Mouse (Mus musculus) left cerebral cortex, adult 2 months (tissue): ENCODE data around the gene Eya3. TPM values are rescaled to one million over a fixed set of nuclear protein-coding genes. Genes with fewer than 3 reads are reported as not detected.
"Not testable (repeated sequence)": the region's sequence is repeated elsewhere in the genome, so short reads cannot be mapped to it uniquely, and the experiment has no call there.

Experiments
- DNase-seq, 2 experiments: peaks; one replicate each; pipeline ENCODE4 v3.0.0; 2021 to 2022; ENCODE audit warnings: low spot score in 2 of 2, mixed read lengths in 1 of 2; ENCODE audit errors: extremely low spot score in 1 of 2
- H3K27ac ChIP-seq: fragments of 200-600 bp; 2 replicates; pipeline ENCODE4 v1.8.1; 2022
- H3K4me3 ChIP-seq: fragments of 200-600 bp; 2 replicates; pipeline ENCODE4 v1.8.1; 2022
- CTCF ChIP-seq: fragments of 200-600 bp; IDR thresholded peaks from 2 replicates; pipeline ENCODE4 v1.8.1; 2022; ENCODE audit warnings: antibody characterized with exemption, mild to moderate bottlenecking, moderate library complexity
- intact Hi-C: fragments of 180-260 bp; cut with DNase I; formaldehyde crosslinking; loops from one replicate; pipeline ENCODE4 v1.15.1; 2025
- total RNA-seq, 2 experiments: library from RNA; stranded (reverse); gene quantifications; 2 replicates each; pipeline ENCODE4 v1.2.3; 2021

The Eya3 gene
- total RNA-seq, 2 experiments from 2014 or later, result 31.0 to 33.5 TPM

GRCm38 (mm10) chr4:132747664-132748259 lies 109.0 kb downstream of the Eya3 start:
- no peak for DNase-seq
- peak overlapping the region; percentile 61 for H3K27ac ChIP-seq
- intact Hi-C loops, result no loop called here
- H3K4me3 ChIP-seq, result peak overlapping the region; percentile 24; the same call in 1 of the 2 replicates
- no peak for TF ChIP-seq CTCF

DNA sequence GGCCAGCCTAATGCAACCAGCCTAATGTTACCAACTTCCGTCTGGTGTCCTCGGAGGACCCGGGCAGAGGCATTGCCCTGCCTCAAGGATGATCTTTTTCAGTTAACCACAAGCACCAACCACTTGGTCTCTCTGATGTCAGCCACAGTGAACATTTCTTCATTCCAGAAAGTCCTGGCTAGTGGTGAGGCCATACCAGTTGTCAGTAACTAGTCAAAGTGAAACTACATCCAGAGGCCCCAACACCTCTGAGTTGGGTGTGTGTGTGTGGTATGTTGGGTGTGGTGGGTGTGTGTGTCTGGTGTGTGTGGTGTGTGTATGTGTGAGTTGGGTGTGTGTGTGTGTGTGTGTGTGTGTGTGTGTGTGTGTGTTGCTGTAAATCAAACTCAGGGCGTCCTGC lies 110.0 kb downstream of the Eya3 start:
- no peak overlapping the region for H3K4me3 ChIP-seq
- intact Hi-C loops, result no loop called here
- H3K27ac ChIP-seq, result no peak overlapping the region
- TF ChIP-seq CTCF, result no peak
- DNase-seq, result no peak

GRCm38 (mm10) chr4:132749258-132749982 lies 110.6 kb downstream of the Eya3 start:
- intact Hi-C loops, result no loop called here
- H3K27ac ChIP-seq, result no peak overlapping the region
- no peak for TF ChIP-seq CTCF
- no peak for DNase-seq
- H3K4me3 ChIP-seq, result no peak overlapping the region

GRCm38 (mm10) chr4:132752992-132753391 lies 114.2 kb downstream of the Eya3 start:
- Histone ChIP-seq H3K27ac (no peak overlapping the region), H3K4me3 (no peak overlapping the region)
- TF ChIP-seq CTCF, result no peak
- DNase-seq, result no peak
- intact Hi-C loops, result no loop called here

DNA sequence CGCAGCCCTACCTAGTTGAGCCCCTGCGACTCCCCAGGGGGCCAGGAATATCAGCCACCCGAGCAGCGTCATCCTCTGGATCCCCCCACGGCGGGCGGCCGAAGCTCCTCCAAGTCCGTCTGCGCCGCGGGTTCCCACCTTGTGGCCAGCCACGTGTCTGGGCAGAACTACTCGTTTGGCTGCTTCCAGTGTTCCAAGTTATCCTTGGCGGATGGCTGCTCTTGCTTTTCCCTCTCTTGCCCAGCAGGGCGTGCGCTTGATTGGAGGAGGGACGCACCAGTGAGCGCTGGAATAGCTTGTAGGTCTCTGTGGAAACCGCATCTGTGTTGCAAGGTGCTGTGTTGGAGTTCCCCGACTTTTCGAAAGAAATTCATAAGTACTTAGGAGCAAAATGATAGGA lies 118.2 kb downstream of the Eya3 start, which contains the start of gene Smpdl3b:
TSS of gene Smpdl3b (minus strand) at position 279 of the 400 bp plus-strand sequence.
- peak; percentile 64 for TF ChIP-seq CTCF
- peak; percentile 73 to 75 for DNase-seq
- Histone ChIP-seq H3K27ac (peak within 1 kb of the TSS; percentile 51), H3K4me3 (peak within 1 kb of the TSS; percentile 45)
- intact Hi-C loops, result no loop called here

DNA sequence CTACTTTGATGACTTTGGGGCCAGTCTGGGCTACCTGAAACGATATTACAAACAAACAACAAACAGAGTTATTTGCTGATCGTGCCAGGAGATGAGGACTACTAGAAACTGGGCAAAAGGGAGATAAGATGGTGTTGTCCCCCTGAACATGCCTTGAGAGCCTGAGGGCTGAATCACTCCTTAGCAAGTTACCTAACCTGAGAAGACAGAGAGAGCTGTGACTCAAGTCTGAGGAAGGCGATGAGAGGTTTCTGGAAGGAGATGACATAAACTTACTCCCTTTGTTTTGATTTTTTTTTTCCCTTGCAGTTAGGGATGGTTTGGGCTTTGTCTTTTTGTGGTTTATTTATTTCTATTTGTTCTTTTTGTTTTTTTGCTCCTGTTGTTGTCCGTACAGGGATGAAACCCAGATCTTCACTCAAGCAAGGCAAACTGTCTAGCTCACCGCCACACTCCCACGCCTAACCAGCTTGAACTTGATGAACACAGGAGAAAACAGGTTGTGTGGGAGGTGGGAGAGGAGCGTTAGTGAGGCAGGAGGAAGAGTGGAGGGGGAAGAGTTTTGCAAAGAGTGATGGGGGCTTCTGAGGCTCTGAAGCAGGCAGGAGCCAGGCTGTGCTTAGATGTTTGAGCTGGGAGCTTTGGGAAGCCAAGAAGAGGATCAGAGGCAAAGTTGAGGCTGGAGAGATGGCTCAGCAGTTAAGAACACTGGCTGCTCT lies 119.0 kb downstream of the Eya3 start:
- intact Hi-C loops, result no loop called here
- peak; percentile 26 to 45 for DNase-seq
- no peak for TF ChIP-seq CTCF
- Histone ChIP-seq H3K4me3 (no peak overlapping the region), H3K27ac (peak overlapping the region; percentile 38)

GRCm38 (mm10) chr4:132760296-132760695 lies 121.5 kb downstream of the Eya3 start:
- Histone ChIP-seq H3K4me3 (no peak overlapping the region), H3K27ac (no peak overlapping the region)
- intact Hi-C loops, result no loop called here
- TF ChIP-seq CTCF, result no peak
- no peak for DNase-seq

- DNase-seq, result no peak
- H3K4me3 ChIP-seq, result no peak overlapping the region
- intact Hi-C loops, result no loop called here
- TF ChIP-seq CTCF, result no peak
- no peak overlapping the region for H3K27ac ChIP-seq
These were observed 123.8 kb downstream of the Eya3 start for GRCm38 (mm10) chr4:132762602-132763001.

- intact Hi-C loops, H3K27ac ChIP-seq, H3K4me3 ChIP-seq, DNase-seq: not testable (repeated sequence)
These were observed 124.3 kb downstream of the Eya3 start for GRCm38 (mm10) chr4:132763125-132763524.

DNA sequence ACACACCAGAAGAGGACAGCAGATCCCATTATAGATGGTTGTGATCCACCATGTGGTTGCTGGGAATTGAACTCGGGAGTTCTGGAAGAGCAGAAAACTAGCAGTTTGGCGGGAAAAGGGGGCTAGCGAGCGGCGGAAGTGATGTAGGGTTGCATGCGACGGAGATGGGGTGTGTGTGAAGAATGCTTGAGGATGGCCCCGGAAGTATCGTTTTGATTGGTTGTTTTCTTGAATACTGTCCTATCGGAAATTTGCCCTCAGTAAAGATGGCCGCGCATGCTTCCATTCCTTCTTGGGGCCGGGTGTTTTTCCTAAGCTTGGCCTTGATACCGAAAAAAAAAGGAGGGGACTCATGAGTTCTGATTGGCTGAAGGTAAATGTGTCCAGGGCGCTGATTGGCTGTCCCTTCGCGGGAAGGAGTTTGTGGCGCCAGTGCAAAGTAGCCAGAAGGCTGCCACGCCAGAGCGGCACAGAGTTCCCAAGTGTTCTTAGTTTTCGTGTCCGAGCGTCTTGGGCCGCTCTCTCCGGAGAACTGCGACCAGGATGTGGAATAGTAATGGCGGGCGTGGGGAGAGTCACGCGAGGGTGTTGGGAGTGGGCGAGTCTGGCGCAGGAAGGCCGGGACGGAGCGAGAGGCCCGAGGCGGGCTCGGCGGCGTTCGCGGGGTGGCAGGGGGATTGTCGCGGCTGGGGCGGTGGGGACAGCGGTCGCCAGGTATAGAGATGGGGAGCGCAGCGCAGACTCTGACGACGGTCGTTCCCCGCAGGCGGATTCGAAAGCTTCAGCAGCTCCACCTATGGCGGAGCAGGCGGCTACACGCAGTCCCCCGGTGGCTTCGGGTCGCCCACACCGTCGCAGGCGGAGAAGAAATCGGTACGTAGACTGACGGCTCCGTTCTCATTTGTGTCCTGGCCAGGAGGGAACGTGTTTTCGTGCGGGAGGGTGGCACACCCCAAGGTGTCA lies 129.4 kb downstream of the Eya3 start, which contains the start of gene Rpa2:
TSS of gene Rpa2 (plus strand) at position 419 of the 963 bp plus-strand sequence.
- no peak; the same call in 1 of the 2 replicates for TF ChIP-seq CTCF
- peak; percentile 98 for DNase-seq
- peak within 1 kb of the TSS; percentile 53 for H3K27ac ChIP-seq
- intact Hi-C loops, result loop anchor here (5.0 kb wide), 2 partner anchors 74 to 154 kb away; partner anchors contain the start of genes Fam76a and Ppp1r8
- peak within 1 kb of the TSS; percentile 80 for H3K4me3 ChIP-seq

DNA sequence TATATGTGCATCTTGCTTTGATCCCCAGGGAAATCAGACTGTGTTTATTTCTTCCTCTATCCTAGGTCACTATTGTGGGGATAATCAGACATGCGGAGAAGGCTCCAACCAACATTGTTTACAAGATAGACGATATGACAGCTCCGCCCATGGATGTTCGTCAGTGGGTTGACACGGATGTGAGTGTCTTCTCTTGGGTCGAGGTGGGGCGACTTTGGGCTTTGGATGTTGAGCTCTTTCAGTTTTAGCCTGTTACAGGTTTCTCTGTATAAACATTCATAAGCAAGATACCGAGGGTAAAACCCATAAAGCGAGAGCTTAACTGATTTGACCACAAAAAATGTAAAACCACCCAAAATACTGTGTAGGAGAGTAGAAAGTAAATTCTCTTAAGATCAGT lies 133.0 kb downstream of the Eya3 start:
- no peak overlapping the region for H3K27ac ChIP-seq
- no peak for DNase-seq
- TF ChIP-seq CTCF, result no peak
- H3K4me3 ChIP-seq, result no peak overlapping the region
- intact Hi-C loops, result no loop called here

Other genes with a start within 250 kb of the Eya3 start
- gene Phactr4, start 216.5 kb upstream of the Eya3 start, total RNA-seq, result 1 to 10 TPM; 9.1 to 9.8 TPM
- gene Med18, start 175.1 kb upstream of the Eya3 start, total RNA-seq, result 10 to 100 TPM in 1 of 2 experiments, 1 to 10 TPM in 1; 8.8 to 10.1 TPM
- 10 to 100 TPM; 10.4 to 10.7 TPM for gene Sesn2, start 128.5 kb upstream of the Eya3 start, total RNA-seq
- gene Atpif1, start 105.3 kb upstream of the Eya3 start, total RNA-seq, result 100 to 1,000 TPM; 430 to 458 TPM
- gene Dnajc8, start 103.4 kb upstream of the Eya3 start, total RNA-seq, result 10 to 100 TPM; 91.4 to 92.9 TPM
- gene Ptafr, start 74.9 kb upstream of the Eya3 start, total RNA-seq, result 1 to 10 TPM in 1 of 2 experiments, under 1 TPM in 1; 1.00 to 1.2 TPM
- gene Xkr8, start 93.6 kb downstream of the Eya3 start, total RNA-seq, result 1 to 10 TPM; 2.5 to 3.3 TPM
- 1 to 10 TPM; 4.3 to 4.4 TPM for gene Smpdl3b, start 118.3 kb downstream of the Eya3 start, total RNA-seq
- 10 to 100 TPM; 13.0 to 16.2 TPM for gene Rpa2, start 129.3 kb downstream of the Eya3 start, total RNA-seq
- gene Themis2, start 157.4 kb downstream of the Eya3 start, total RNA-seq, result under 1 TPM; 0.86 to 0.94 TPM
- 10 to 100 TPM; 41.2 to 41.8 TPM for gene Ppp1r8, start 204.2 kb downstream of the Eya3 start, total RNA-seq
- gene Stx12, start 245.5 kb downstream of the Eya3 start, total RNA-seq, result 100 to 1,000 TPM; 101 to 110 TPM